Mouse (Mus musculus): ENCODE measurements at regions not wholly inside any gene's neighbourhood (a gene's known extent, or its start where the extent isn't known, plus 50 kb on each side); places are given as distances from the start of the nearest gene placed in this dataset.

DNA sequence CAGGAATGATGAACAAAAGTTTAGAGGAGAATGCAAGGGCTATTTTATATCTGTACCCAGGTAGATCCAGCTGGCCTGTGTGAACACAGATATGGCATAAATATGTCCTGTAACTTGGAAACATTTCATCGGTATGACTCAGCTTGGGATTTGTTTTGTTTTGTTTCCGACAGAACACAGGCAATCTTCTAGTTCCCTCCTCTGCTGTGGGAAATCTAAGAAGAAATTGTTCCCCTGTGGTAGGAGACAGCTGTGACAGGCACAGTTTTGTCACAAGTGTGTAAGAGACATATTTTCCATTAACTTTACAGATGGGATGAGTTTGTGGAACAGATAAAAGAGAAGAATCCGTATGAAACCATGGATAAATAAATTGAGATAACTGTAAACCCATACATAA is 687.0 kb downstream of the Tpm3-rs7 start:
- WGBS: 63% methylated on average over 3 of the region's 3 CpGs
- ATAC-seq (ENCODE audit: insufficient number of reproducible peaks, insufficient read depth, low FRiP score, low read depth): no peak
- no peak overlapping the region for H3K27ac ChIP-seq (replicated peaks in 1 of 2; ENCODE audit: control insufficient read depth in 1 of 2, insufficient read depth in 1 of 2, low read depth in 2 of 2, low read length in 2 of 2)
- no peaks in the 10 kb centered on the region for H3K4me1 ChIP-seq (ENCODE audit: control insufficient read depth in 2 of 2, insufficient read depth in 2 of 2, low read length in 2 of 2)
- no peaks in the 10 kb centered on the region for H3K9me3 ChIP-seq (ENCODE audit: control insufficient read depth, low read length)
- no peak overlapping the region for H3K4me3 ChIP-seq (ENCODE audit: control insufficient read depth in 1 of 2, insufficient read depth in 1 of 2, low read depth in 1 of 2, low read length in 2 of 2)
- no peaks in the 10 kb centered on the region for H3K27me3 ChIP-seq (ENCODE audit: control insufficient read depth, insufficient read depth, low read length)
- H3K36me3 ChIP-seq (ENCODE audit: control insufficient read depth, insufficient read depth, low read length): no peaks in the 10 kb centered on the region
- no peak overlapping the region for H3K4me2 ChIP-seq (ENCODE audit: low read length)
- no peak overlapping the region for H3K9ac ChIP-seq (ENCODE audit: low read length)

DNA sequence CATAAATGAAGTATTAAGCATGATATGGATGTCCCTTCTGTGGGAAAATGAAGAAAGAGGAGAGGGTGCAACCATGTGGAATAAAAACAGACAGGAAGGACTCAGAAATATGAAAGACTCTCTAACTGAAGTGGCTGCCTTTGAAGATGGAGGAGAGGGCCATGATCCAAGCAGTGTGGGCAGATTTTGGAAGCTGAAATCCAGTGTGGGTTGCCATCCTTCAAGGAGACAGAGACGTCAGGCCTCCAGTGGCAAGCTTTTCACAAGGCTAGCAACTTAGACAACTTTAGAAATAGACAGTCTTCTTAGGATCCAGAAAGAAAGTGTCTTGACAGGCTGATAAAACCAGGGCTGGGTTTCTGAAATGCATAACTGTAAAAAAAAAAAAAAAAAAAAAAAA is 688.0 kb downstream of the Tpm3-rs7 start:
- no peak for ATAC-seq (ENCODE audit: insufficient number of reproducible peaks, insufficient read depth, low FRiP score, low read depth)
- Histone ChIP-seq H3K4me3 (ENCODE audit: control insufficient read depth in 1 of 2, insufficient read depth in 1 of 2, low read depth in 1 of 2, low read length in 2 of 2) (no peak overlapping the region), H3K9me3 (ENCODE audit: control insufficient read depth, low read length) (no peaks in the 10 kb centered on the region), H3K9ac (ENCODE audit: low read length) (no peak overlapping the region), H3K27me3 (ENCODE audit: control insufficient read depth, insufficient read depth, low read length) (no peaks in the 10 kb centered on the region), H3K4me2 (ENCODE audit: low read length) (no peak overlapping the region), H3K36me3 (ENCODE audit: control insufficient read depth, insufficient read depth, low read length) (no peaks in the 10 kb centered on the region), H3K27ac (replicated peaks in 1 of 2; ENCODE audit: control insufficient read depth in 1 of 2, insufficient read depth in 1 of 2, low read depth in 2 of 2, low read length in 2 of 2) (no peak overlapping the region), H3K4me1 (ENCODE audit: control insufficient read depth in 2 of 2, insufficient read depth in 2 of 2, low read length in 2 of 2) (no peaks in the 10 kb centered on the region)
- 71% methylated on average over 1 of the region's 1 CpGs for WGBS

DNA sequence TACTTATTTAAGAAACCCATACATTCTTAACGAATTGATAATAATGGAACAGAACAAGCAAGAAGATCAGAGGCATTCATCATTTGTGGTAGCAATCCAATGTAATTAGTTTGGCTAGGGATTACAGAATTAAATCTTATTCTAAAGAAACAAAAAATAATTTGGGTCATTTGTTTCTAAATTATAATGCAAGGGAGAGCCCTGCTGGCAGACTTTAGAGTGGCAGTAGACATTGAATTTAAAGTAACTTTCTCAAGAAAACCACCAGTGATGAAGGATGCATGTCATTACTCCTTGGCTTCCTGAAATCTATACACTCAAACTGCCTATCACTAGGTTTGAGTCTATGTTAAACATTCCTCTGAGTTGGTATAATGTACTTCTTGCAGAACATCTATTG is 722.7 kb downstream of the Tpm3-rs7 start:
- 0 out of 2 replicates have a peak, but pooled peaks cover 3% of the 10 kb centered on the region for H3K9me3 ChIP-seq (ENCODE audit: control insufficient read depth, low read length)
- H3K27ac ChIP-seq (replicated peaks in 1 of 2; ENCODE audit: control insufficient read depth in 1 of 2, insufficient read depth in 1 of 2, low read depth in 2 of 2, low read length in 2 of 2): no peak overlapping the region
- no peaks in the 10 kb centered on the region for H3K36me3 ChIP-seq (ENCODE audit: control insufficient read depth, insufficient read depth, low read length)
- no peak for ATAC-seq (ENCODE audit: insufficient number of reproducible peaks, insufficient read depth, low FRiP score, low read depth)
- H3K4me3 ChIP-seq (ENCODE audit: control insufficient read depth in 1 of 2, insufficient read depth in 1 of 2, low read depth in 1 of 2, low read length in 2 of 2): no peak overlapping the region
- H3K4me1 ChIP-seq (ENCODE audit: control insufficient read depth in 2 of 2, insufficient read depth in 2 of 2, low read length in 2 of 2): no peaks in the 10 kb centered on the region
- H3K4me2 ChIP-seq (ENCODE audit: low read length): no peak overlapping the region
- H3K27me3 ChIP-seq (ENCODE audit: control insufficient read depth, insufficient read depth, low read length): no peaks in the 10 kb centered on the region
- H3K9ac ChIP-seq (ENCODE audit: low read length): no peak overlapping the region
- WGBS: 67% methylated on average over 1 of the region's 1 CpGs

DNA sequence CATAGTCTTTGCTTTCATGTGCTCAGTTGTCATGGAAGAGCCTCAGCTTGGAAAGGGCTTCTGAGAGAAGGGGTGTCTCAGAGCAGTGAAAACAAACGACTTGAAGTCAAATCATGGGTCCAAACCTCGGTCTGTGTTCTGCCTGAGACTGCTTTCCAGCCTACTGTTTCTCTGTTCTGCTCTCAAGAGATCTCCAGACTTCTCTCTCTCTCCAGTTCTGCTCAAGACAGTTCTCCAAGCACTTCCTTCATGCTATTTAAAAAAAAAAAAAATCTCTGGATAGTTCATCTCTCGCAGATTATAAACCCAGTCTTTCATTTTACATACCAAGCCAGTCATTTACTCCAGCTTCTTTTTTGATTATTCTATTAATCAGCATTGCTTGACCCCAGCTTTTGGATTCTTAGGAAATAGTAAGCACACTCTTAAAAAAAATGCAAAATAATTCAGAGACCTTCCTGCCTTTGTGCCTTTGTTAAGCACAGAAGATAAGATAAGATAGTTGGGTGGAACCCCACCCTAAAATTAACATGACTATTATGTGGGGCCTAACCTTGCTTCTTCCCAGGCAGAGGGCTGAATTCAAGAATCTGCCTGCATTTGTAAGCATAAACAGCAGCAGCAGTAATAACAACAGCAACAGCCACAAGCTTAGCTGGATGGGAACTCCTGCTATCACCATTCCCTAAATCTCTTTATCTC is 724.4 kb downstream of the Tpm3-rs7 start:
- Histone ChIP-seq H3K4me3 (ENCODE audit: control insufficient read depth in 1 of 2, insufficient read depth in 1 of 2, low read depth in 1 of 2, low read length in 2 of 2) (no peak overlapping the region), H3K27me3 (ENCODE audit: control insufficient read depth, insufficient read depth, low read length) (no peaks in the 10 kb centered on the region), H3K9ac (ENCODE audit: low read length) (no peak overlapping the region), H3K4me1 (ENCODE audit: control insufficient read depth in 2 of 2, insufficient read depth in 2 of 2, low read length in 2 of 2) (no peaks in the 10 kb centered on the region), H3K4me2 (ENCODE audit: low read length) (no peak overlapping the region), H3K9me3 (ENCODE audit: control insufficient read depth, low read length) (0 out of 2 replicates have a peak, but pooled peaks cover 3% of the 10 kb centered on the region), H3K36me3 (ENCODE audit: control insufficient read depth, insufficient read depth, low read length) (no peaks in the 10 kb centered on the region), H3K27ac (replicated peaks in 1 of 2; ENCODE audit: control insufficient read depth in 1 of 2, insufficient read depth in 1 of 2, low read depth in 2 of 2, low read length in 2 of 2) (no peak overlapping the region)
- WGBS: 59% methylated on average over 3 of the region's 3 CpGs
- no peak for ATAC-seq (ENCODE audit: insufficient number of reproducible peaks, insufficient read depth, low FRiP score, low read depth)

DNA sequence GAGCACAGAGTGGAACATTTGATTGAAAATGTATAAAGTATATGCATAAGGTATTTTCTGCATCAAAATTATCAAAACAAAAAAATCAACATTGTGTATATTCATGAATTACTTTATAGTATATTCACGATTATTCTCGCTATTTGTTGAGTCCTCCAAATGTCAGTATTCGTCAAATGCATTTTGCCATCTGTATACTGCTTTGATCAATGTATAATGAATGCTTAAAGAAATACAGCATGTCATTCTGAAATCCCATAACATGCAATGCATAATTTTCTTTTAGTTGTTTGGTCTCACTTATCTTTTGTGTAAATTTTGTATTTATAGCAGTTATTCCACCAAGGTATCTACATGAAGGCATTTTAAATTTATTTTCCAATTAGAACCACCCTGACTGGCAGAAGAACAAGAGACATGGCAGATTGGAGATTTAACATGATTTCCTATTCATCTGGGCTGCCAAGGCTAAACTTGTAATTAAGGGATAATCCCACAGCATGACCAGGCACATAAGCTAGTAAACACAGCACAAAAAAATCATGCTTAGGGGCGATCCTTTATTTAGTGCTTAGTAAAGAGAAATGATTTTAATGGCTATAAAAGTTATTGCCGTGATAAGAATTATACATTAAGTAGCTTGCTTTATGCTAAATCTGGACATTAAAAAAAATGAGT is 739.3 kb downstream of the Tpm3-rs7 start:
- H3K36me3 ChIP-seq (ENCODE audit: control insufficient read depth, insufficient read depth, low read length): no peaks in the 10 kb centered on the region
- H3K4me1 ChIP-seq (ENCODE audit: control insufficient read depth in 2 of 2, insufficient read depth in 2 of 2, low read length in 2 of 2): no peaks in the 10 kb centered on the region
- no peak overlapping the region for H3K4me2 ChIP-seq (ENCODE audit: low read length)
- no peak overlapping the region for H3K27ac ChIP-seq (replicated peaks in 1 of 2; ENCODE audit: control insufficient read depth in 1 of 2, insufficient read depth in 1 of 2, low read depth in 2 of 2, low read length in 2 of 2)
- no peak overlapping the region for H3K9ac ChIP-seq (ENCODE audit: low read length)
- no peak overlapping the region for H3K4me3 ChIP-seq (ENCODE audit: control insufficient read depth in 1 of 2, insufficient read depth in 1 of 2, low read depth in 1 of 2, low read length in 2 of 2)
- no peaks in the 10 kb centered on the region for H3K9me3 ChIP-seq (ENCODE audit: control insufficient read depth, low read length)
- H3K27me3 ChIP-seq (ENCODE audit: control insufficient read depth, insufficient read depth, low read length): no peaks in the 10 kb centered on the region
- ATAC-seq (ENCODE audit: insufficient number of reproducible peaks, insufficient read depth, low FRiP score, low read depth): no peak
- 84% methylated on average over 5 of the region's 5 CpGs for WGBS

DNA sequence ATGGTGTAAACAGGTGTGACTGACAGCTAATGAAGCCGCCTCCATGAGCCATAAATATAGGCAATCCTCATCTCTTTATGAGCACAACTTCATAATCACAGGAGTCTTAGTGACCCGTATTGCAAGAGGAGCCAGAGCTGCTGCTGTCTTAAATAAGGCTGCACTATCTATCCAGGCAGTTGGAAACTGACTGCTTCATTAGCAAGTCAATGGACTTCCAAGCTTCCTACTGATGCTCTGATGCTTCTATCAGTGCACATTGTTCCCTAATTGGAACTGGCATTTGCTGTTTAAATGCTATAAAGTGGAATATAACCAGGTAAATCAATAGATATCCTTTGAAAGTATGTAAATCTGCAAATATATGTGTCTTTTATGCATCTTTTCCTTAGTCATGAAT is 746.9 kb downstream of the Tpm3-rs7 start:
- no peak overlapping the region for H3K27ac ChIP-seq (replicated peaks in 1 of 2; ENCODE audit: control insufficient read depth in 1 of 2, insufficient read depth in 1 of 2, low read depth in 2 of 2, low read length in 2 of 2)
- no peaks in the 10 kb centered on the region for H3K27me3 ChIP-seq (ENCODE audit: control insufficient read depth, insufficient read depth, low read length)
- no peaks in the 10 kb centered on the region for H3K4me1 ChIP-seq (ENCODE audit: control insufficient read depth in 2 of 2, insufficient read depth in 2 of 2, low read length in 2 of 2)
- no peaks in the 10 kb centered on the region for H3K36me3 ChIP-seq (ENCODE audit: control insufficient read depth, insufficient read depth, low read length)
- no peak overlapping the region for H3K9ac ChIP-seq (ENCODE audit: low read length)
- no peak overlapping the region for H3K4me2 ChIP-seq (ENCODE audit: low read length)
- no peak for ATAC-seq (ENCODE audit: insufficient number of reproducible peaks, insufficient read depth, low FRiP score, low read depth)
- no peaks in the 10 kb centered on the region for H3K9me3 ChIP-seq (ENCODE audit: control insufficient read depth, low read length)
- no peak overlapping the region for H3K4me3 ChIP-seq (ENCODE audit: control insufficient read depth in 1 of 2, insufficient read depth in 1 of 2, low read depth in 1 of 2, low read length in 2 of 2)
- 55% methylated on average over 2 of the region's 2 CpGs for WGBS

DNA sequence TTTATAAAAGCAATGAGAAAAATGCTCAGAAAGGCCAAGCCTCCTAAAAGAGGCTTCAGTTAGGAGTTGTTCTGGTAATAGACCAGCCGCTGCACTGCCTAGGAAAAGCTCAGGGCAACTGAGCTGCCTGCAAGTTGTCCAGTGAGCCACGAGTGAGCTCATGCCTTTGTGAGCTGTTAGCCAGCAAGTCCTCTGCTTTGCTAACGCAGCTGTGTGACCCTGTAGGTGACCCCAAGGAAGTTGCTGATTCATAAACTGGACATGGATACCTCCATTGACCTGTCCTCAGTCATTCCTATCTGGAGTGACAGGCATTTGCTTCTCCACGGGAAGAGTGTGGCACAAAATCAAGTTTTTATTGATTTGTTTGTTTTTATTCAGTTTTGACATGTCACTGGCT is 748.2 kb downstream of the Tpm3-rs7 start:
- Histone ChIP-seq H3K4me2 (ENCODE audit: low read length) (no peak overlapping the region), H3K27me3 (ENCODE audit: control insufficient read depth, insufficient read depth, low read length) (no peaks in the 10 kb centered on the region), H3K27ac (replicated peaks in 1 of 2; ENCODE audit: control insufficient read depth in 1 of 2, insufficient read depth in 1 of 2, low read depth in 2 of 2, low read length in 2 of 2) (no peak overlapping the region), H3K36me3 (ENCODE audit: control insufficient read depth, insufficient read depth, low read length) (no peaks in the 10 kb centered on the region), H3K4me1 (ENCODE audit: control insufficient read depth in 2 of 2, insufficient read depth in 2 of 2, low read length in 2 of 2) (no peaks in the 10 kb centered on the region), H3K9ac (ENCODE audit: low read length) (no peak overlapping the region), H3K4me3 (ENCODE audit: control insufficient read depth in 1 of 2, insufficient read depth in 1 of 2, low read depth in 1 of 2, low read length in 2 of 2) (no peak overlapping the region), H3K9me3 (ENCODE audit: control insufficient read depth, low read length) (no peaks in the 10 kb centered on the region)
- 48% methylated on average over 4 of the region's 4 CpGs for WGBS
- ATAC-seq (ENCODE audit: insufficient number of reproducible peaks, insufficient read depth, low FRiP score, low read depth): 0 out of 2 replicates have a peak, but pooled peaks have one; percentile 31

DNA sequence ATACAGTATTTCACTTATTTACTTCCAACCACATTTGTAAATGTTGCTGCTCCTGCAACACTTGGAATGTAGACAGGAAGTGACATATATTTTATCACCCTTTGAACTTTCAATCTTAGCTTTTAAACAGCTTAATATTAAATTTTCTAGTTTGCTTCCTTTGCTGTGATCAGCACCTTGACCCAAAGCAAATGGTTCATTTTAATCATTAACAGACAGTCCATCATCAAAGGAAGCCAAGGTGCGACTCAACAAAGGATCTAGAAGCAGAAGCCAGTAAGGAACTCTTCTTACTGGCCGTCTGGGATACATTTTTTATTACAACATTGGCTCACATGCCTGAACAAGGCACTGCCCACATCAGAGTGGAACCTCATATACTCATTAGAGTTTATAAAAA is 758.8 kb downstream of the Tpm3-rs7 start:
- ATAC-seq (ENCODE audit: insufficient number of reproducible peaks, insufficient read depth, low FRiP score, low read depth): no peak
- Histone ChIP-seq H3K27me3 (ENCODE audit: control insufficient read depth, insufficient read depth, low read length) (no peaks in the 10 kb centered on the region), H3K4me3 (ENCODE audit: control insufficient read depth in 1 of 2, insufficient read depth in 1 of 2, low read depth in 1 of 2, low read length in 2 of 2) (no peak overlapping the region), H3K4me2 (ENCODE audit: low read length) (no peak overlapping the region), H3K36me3 (ENCODE audit: control insufficient read depth, insufficient read depth, low read length) (no peaks in the 10 kb centered on the region), H3K4me1 (ENCODE audit: control insufficient read depth in 2 of 2, insufficient read depth in 2 of 2, low read length in 2 of 2) (no peaks in the 10 kb centered on the region), H3K9me3 (ENCODE audit: control insufficient read depth, low read length) (no peaks in the 10 kb centered on the region), H3K27ac (replicated peaks in 1 of 2; ENCODE audit: control insufficient read depth in 1 of 2, insufficient read depth in 1 of 2, low read depth in 2 of 2, low read length in 2 of 2) (no peak overlapping the region), H3K9ac (ENCODE audit: low read length) (no peak overlapping the region)
- 62% methylated on average over 2 of the region's 2 CpGs for WGBS

Measured in heart, embryonic 14.5 days (tissue).